Mouse (Mus musculus): Measurements from ENCODE around the gene Tff2. TPM values are rescaled to one million over a fixed set of nuclear protein-coding genes. Genes with fewer than 3 reads are reported as not detected.
A peak's percentile ranks its signal among the peaks of the same experiment; 100 is the strongest.

Tff2 gene
- polyA plus RNA-seq, 2 experiments = not detected

DNA sequence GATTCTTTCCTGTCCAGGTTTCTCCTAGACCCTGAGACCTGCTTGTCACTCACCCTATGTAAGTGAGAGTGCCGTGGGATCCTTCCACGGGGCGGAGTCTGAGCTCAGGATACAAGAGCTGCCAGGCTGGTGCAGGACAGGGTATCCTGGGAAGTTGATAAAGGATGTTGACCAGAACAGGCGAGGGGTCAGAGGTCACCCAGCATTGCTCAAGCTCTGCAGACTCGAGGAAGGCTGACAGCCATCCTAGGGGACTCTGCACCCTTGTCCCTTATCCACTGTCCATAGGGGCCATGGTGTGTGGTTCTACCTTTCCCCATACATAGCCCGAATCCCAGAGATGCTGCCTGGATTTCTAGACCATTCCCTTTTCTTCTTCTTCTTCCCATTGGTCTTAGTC lies 28.0 kb downstream of the Tff2 start:
- no peak for TF ChIP-seq POLR2A (IDR thresholded peaks at IDR 0.05; ENCODE audit: borderline replicate concordance, extremely low read depth, insufficient read depth, insufficient read length)
- no peaks in the 10 kb centered on the region for H3K27me3 ChIP-seq (ENCODE audit: control insufficient read depth, insufficient read depth, low read length)
- H3K27ac ChIP-seq (replicated peaks; ENCODE audit: low read depth, low read length) = no peak overlapping the region
- H3K36me3 ChIP-seq (ENCODE audit: control insufficient read depth, insufficient read depth, low read length) = no peaks in the 10 kb centered on the region
- no peak overlapping the region for H3K4me2 ChIP-seq (replicated peaks; ENCODE audit: low read depth, low read length, severe bottlenecking)
- ATAC-seq (ENCODE audit: low FRiP score, low read depth) (no peak), DNase-seq (ENCODE audit: low spot score) (no peak)
- H3K9ac ChIP-seq (ENCODE audit: low read depth, low read length, severe bottlenecking) = no peak overlapping the region
- no peaks in the 10 kb centered on the region for H3K4me1 ChIP-seq (ENCODE audit: control insufficient read depth, insufficient read depth, low read length)
- no peak overlapping the region for H3K4me3 ChIP-seq (replicated peaks; ENCODE audit: low read length)
- WGBS = 64% methylated on average over 6 of the region's 6 CpGs
- no peaks in the 10 kb centered on the region for H3K9me3 ChIP-seq (ENCODE audit: control insufficient read depth, low read length)

DNA sequence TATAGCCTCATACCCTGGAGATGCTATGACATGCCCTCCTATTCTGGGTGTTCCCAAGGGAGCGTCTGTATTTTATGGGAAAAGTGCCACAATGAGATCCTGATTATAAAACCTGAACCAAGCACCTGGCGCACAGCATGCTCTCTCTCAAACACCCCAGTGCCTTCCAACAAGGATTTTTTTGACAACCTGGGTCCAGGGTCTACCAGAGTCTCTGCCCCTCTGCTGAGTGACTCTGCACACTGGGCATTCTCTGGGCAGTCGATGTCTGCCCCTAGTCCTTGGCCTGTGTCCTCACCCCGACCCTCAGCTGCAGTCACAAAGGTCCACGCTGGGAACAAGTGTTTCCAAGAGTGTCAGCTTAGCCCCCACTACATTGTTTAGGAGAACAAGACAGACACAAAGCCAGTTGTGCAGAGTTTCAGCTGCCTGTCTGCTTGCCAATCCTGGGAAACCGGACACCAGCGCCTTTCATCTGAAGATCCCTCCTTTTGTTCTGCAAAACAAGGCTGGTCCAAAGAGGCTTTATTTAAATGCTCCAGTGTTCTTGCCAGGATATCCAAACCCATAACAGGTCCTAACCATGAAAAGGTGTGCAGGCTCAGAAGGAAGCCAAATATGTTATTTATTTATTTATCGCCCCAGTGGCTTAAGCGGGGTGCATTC lies 30.8 kb downstream of the Tff2 start:
- Histone ChIP-seq H3K27ac (replicated peaks; ENCODE audit: low read depth, low read length) (no peak overlapping the region), H3K4me2 (replicated peaks; ENCODE audit: low read depth, low read length, severe bottlenecking) (no peak overlapping the region), H3K9me3 (ENCODE audit: control insufficient read depth, low read length) (no peaks in the 10 kb centered on the region), H3K27me3 (ENCODE audit: control insufficient read depth, insufficient read depth, low read length) (no peaks in the 10 kb centered on the region), H3K4me1 (ENCODE audit: control insufficient read depth, insufficient read depth, low read length) (no peaks in the 10 kb centered on the region), H3K36me3 (ENCODE audit: control insufficient read depth, insufficient read depth, low read length) (no peaks in the 10 kb centered on the region), H3K4me3 (replicated peaks; ENCODE audit: low read length) (no peak overlapping the region), H3K9ac (ENCODE audit: low read depth, low read length, severe bottlenecking) (no peak overlapping the region)
- TF ChIP-seq POLR2A (IDR thresholded peaks at IDR 0.05; ENCODE audit: borderline replicate concordance, extremely low read depth, insufficient read depth, insufficient read length) = no peak
- ATAC-seq (ENCODE audit: low FRiP score, low read depth) (peak; percentile 42; the same call in 1 of the 2 replicates), DNase-seq (ENCODE audit: low spot score) (peak; percentile 32)
- 55% methylated on average over 9 of the region's 9 CpGs for whole genome bisulfite sequencing

DNA sequence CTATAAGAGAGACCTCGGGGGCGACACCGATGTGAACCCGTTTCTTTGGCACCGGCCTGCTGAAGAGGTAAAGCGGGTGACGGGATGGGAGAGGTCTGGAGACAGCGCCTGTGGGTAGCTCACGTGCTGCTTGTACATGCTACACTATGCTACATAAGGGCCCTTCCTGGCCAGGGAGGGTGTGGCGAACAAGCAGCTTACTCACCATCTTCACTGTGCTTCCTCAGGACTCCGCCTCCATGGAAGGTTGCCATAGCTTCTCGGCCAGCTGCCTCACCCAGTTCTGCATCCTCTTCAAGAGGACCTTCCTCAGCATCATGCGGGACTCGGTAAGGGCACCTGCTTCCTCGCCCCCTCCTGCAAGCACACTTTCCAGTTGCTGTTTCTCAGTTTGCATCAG lies 35.7 kb downstream of the Tff2 start:
- Histone ChIP-seq H3K9ac (ENCODE audit: low read depth, low read length, severe bottlenecking) (no peak overlapping the region), H3K4me2 (replicated peaks; ENCODE audit: low read depth, low read length, severe bottlenecking) (no peak overlapping the region), H3K4me1 (ENCODE audit: control insufficient read depth, insufficient read depth, low read length) (no peaks in the 10 kb centered on the region), H3K9me3 (ENCODE audit: control insufficient read depth, low read length) (no peaks in the 10 kb centered on the region), H3K4me3 (replicated peaks; ENCODE audit: low read length) (no peak overlapping the region), H3K36me3 (ENCODE audit: control insufficient read depth, insufficient read depth, low read length) (no peaks in the 10 kb centered on the region), H3K27ac (replicated peaks; ENCODE audit: low read depth, low read length) (no peak overlapping the region), H3K27me3 (ENCODE audit: control insufficient read depth, insufficient read depth, low read length) (no peaks in the 10 kb centered on the region)
- ATAC-seq (ENCODE audit: low FRiP score, low read depth) (no peak), DNase-seq (ENCODE audit: low spot score) (no peak)
- TF ChIP-seq POLR2A (IDR thresholded peaks at IDR 0.05; ENCODE audit: borderline replicate concordance, extremely low read depth, insufficient read depth, insufficient read length) = no peak
- WGBS = 91% methylated on average over 15 of the region's 15 CpGs

DNA sequence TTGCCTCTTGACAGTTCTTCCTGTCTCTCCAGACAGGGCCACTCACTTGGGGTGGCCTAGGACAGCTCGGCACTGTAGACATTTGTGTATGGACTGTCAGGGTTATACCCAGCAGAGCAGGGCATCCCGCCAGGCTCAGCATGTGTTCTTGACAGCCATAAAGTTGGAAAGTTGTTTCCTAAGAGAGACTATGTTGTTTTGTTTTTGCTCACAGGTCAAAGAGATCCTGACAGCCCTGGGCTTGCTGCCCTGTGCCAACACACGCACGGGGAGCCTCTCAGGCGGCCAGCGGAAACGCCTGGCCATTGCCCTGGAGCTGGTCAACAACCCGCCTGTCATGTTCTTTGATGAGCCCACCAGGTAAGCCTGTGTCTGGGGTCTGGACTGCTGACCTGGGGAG lies 40.3 kb downstream of the Tff2 start:
- 75% methylated on average over 8 of the region's 8 CpGs for WGBS
- H3K9ac ChIP-seq (ENCODE audit: low read depth, low read length, severe bottlenecking) = no peak overlapping the region
- H3K9me3 ChIP-seq (ENCODE audit: control insufficient read depth, low read length) = no peaks in the 10 kb centered on the region
- no peak overlapping the region for H3K4me3 ChIP-seq (replicated peaks; ENCODE audit: low read length)
- H3K4me1 ChIP-seq (ENCODE audit: control insufficient read depth, insufficient read depth, low read length) = no peaks in the 10 kb centered on the region
- H3K36me3 ChIP-seq (ENCODE audit: control insufficient read depth, insufficient read depth, low read length) = no peaks in the 10 kb centered on the region
- no peak overlapping the region for H3K4me2 ChIP-seq (replicated peaks; ENCODE audit: low read depth, low read length, severe bottlenecking)
- TF ChIP-seq POLR2A (IDR thresholded peaks at IDR 0.05; ENCODE audit: borderline replicate concordance, extremely low read depth, insufficient read depth, insufficient read length) = no peak
- ATAC-seq (ENCODE audit: low FRiP score, low read depth) (no peak), DNase-seq (ENCODE audit: low spot score) (no peak)
- H3K27ac ChIP-seq (replicated peaks; ENCODE audit: low read depth, low read length) = no peak overlapping the region
- no peaks in the 10 kb centered on the region for H3K27me3 ChIP-seq (ENCODE audit: control insufficient read depth, insufficient read depth, low read length)

DNA sequence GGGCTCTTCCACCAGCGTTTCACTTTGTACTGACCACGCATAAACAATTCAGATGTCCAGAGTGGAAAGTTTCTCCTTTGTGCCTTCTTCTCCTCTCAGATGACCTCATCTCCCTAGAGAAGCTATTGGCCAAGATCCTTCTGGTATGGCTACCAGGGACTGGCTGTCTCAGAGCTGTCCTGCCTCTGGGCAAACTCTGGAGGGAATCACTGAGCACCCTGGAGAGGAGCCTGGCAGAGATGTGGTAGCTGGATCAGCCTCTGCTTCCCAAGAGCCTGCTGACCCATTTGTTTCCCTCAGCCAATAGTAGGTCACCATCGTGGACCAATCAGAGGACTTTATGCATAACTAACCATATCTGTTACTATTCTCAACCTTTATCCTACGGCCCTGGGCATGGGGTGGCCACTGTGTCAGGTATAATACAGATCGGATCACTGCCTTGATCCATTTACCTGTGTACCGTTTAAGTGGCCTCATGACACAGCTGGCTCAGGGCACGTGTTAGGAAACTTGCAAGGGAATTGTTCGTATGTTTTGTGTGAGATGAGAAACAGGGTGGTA lies 41.0 kb downstream of the Tff2 start:
- no peak for TF ChIP-seq POLR2A (IDR thresholded peaks at IDR 0.05; ENCODE audit: borderline replicate concordance, extremely low read depth, insufficient read depth, insufficient read length)
- DNase-seq (ENCODE audit: low spot score) (no peak), ATAC-seq (ENCODE audit: low FRiP score, low read depth) (no peak)
- no peaks in the 10 kb centered on the region for H3K4me1 ChIP-seq (ENCODE audit: control insufficient read depth, insufficient read depth, low read length)
- H3K4me3 ChIP-seq (replicated peaks; ENCODE audit: low read length) = no peak overlapping the region
- H3K27ac ChIP-seq (replicated peaks; ENCODE audit: low read depth, low read length) = no peak overlapping the region
- no peaks in the 10 kb centered on the region for H3K36me3 ChIP-seq (ENCODE audit: control insufficient read depth, insufficient read depth, low read length)
- H3K9me3 ChIP-seq (ENCODE audit: control insufficient read depth, low read length) = no peaks in the 10 kb centered on the region
- H3K27me3 ChIP-seq (ENCODE audit: control insufficient read depth, insufficient read depth, low read length) = no peaks in the 10 kb centered on the region
- 87% methylated on average over 8 of the region's 8 CpGs for WGBS
- H3K4me2 ChIP-seq (replicated peaks; ENCODE audit: low read depth, low read length, severe bottlenecking) = no peak overlapping the region
- H3K9ac ChIP-seq (ENCODE audit: low read depth, low read length, severe bottlenecking) = no peak overlapping the region
